Mouse (Mus musculus) frontal cortex, postnatal 25 days (tissue): ENCODE data around the gene Misp.

Source experiments
- DNase-seq, 2 experiments: peaks; one replicate each; pipeline ENCODE4 v3.0.0; 2022; ENCODE audit warnings: low spot score in 2 of 2

The Misp gene

DNA sequence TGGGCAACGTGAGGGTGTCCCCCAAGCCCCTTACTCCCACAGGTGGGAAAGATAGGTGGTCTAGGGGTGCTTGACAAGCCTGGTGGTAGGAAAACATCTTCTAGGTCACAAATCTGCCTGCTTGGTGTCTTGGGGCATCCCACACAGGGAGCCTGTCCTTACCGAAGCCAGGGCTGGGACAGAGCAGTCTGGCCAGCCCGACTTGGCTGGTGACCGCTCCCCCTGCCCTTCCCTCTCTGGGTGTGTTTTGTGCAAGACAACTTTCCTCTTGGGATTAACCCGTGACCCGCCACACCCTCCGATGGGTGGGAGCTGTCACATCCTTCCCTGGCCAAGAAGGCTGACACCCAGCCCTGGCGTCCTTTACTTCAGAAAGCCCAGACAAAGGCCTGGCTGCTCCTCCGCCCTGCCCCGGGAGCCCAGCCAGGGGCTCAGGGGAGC is 26.3 kb upstream of the Misp start:
- no peak for DNase-seq

DNA sequence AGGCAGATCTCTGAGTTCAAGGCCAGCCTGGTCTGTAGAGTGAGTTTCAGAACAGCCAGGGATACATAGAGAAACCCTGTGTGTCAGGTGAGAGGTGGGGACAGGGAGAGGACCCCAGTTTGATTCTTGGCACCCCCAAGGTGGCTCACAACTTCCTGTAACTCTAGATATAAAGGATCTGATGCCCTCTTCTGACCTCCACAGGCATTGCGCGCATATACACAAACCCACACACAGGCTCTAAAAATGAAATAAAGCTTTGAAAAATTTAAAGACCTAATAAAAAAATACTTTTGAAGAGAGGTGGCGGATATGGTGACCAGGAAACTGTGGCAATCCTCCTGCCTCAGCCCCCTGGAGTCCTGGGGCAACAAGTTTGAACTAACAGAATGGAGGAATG is 24.9 kb upstream of the Misp start:
- DNase-seq = no peak

DNA sequence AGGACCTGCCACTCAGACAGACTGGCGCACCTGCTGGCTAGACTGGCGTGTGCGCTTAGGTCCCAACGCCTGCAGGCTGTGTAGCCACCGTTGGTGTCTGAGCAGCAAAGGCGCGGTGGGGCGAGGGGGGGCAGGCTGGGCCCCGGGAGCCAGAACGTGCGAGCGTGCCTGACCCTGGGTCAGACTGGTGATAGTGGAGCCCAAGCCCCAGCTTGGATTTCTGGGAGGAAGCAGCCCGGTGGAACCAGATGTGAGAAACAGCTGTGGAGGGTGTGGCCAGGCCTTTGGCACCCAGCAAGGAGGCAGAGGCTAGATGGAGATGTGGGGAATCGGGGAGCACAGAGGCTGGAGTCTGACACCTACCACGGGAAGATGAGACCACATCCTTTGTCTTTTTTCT is 23.5 kb upstream of the Misp start:
- no peak for DNase-seq

DNA sequence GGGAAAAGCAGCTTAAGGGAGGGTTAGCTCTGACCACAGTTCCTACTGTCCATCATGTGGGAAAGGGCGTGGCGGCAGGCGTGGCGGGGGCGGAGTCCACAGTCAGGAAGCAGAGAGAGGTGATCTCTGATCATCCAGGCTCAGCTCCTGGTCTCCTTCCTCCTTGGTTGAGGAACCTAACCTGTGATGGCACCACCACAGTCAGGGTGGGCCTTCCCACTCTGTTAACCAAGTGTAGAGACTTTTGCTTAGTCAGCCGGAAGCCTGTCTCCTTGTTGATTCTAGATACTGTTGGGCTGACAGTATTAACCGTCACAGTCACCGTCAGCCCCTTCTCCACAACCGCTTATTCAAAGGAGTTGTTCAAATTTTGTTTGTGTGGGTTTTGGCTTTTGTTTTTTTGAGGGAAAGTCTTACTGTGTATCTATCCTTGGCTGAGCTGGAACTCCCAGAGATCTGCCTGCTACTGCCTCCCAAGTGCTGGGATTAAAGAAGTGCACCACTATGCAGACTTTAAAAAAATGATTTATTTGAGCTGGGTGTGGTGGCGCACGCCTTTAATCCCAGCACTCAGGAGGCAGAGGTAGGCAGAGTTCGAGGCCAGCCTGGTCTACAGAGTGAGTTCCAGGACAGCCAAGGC is 22.4 kb upstream of the Misp start:
- DNase-seq = no peak

DNA sequence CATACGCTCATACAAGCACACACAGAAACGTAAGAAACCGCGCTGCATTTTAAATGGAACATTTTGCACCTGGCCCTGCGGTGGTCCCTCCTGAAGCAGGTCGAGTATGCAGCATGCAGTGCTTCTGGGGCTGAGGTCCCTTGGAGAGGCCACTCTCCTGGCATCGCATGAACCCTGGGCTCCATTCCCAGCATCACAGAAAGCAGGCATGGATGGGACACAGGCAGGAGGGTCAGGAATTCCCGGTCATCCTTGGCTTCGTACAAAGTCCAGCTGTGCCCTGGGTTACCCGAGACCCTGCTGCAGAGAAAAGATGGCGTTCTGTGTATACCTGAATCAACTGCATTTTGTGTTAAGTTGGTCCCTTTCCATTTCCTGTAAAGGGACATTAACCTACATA is 20.3 kb upstream of the Misp start:
- no peak for DNase-seq

DNA sequence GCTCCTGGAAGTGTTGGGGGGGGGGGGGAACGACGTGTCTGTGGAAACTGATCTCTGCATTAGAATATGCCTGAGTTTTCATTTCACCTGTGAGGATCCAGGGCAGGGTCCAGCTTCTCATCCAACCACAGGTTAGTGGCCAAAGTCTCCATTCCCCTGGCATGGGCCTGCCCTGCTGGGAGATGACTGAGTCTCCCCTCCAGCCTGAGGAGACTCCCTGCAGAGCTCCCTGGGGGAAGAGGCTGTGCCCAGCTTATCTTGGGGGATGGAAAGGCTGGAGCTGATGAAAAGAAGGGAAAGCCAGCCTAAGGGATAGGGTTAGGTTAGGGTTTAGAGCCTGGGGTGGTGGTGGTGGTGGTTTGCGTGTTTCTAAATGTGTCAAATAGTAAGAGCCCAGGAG is 19.0 kb upstream of the Misp start:
- no peak for DNase-seq

DNA sequence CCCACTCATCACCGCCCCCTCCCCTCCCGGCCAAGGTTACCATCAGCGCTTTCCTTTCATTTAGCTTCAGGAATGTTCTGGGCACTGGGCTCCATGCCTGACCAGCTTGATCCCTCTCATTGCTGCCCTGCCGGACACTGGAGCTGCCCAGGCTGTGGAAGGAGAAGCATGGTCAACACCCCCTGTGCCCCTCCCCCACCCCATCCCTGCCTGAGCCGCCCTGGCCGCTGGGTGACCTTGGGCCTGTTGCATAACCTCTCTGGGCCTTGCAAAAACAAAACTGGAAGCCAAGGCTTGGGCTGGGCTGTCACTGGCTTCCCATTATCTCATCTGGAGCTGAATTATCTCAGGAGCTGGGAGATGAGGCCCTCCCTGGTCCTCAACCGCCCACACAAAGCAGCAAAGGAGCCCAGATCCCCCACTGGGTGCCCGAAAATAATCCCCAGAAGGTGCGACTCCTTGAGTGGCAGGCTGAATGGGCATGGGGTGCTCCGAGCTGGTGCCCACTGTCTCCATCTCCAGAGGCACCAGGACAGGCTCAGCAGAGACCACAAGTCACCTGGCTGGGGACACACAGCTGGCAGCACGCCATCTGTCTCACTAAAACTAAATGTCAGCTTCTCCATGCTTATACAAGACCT is 18.3 kb upstream of the Misp start:
- peak in 1 of 2 experiments; percentile 45 for DNase-seq

DNA sequence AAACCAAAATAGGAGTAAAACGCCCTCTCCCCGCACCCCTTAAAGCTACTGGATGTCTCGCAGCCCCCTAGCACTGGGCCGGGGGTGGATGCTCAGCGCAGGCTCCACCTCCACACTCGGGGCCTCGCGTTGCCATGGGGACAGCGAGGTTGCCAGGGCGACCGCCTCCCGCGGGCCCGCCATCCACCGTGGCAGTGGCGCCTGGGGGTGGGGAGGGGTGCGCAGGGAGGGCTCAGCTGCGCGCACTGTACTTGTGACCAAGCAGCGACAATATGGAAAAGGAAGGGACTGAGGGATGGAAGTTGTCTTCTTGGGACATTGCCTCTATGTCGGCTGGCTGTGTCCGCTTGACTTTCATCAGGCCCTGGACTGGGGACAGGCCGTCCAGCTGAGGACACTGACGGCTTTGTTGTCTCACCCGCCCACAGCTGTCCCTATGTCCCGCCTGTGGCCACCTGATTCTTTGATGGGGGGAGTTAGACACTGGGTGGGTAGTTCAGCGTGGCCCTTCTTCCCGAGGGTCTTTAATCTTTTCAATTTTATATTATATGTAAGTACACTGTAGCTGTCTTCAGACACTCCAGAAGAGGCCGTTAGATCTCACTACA is 17.0 kb upstream of the Misp start:
- DNase-seq = peak; percentile 77 to 86

DNA sequence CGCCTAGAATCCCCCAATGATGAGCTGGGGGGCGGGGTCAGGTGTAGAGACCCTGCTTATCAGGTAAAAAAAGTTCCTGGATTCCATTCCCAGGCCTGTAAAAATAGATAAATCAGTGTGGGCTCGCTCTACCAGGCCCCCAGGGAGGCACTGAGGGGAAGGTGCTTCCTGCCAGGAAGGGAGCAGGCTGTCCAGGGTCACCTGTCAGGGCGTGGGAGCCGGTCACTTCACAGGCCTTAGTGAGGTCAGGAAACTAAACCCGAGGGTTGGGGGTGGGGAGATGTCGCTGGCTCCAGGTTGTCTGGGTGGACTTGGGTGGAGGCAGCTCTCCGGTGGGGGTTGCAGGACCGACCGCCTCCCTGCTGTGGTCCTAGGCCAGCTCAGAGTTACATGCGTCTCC is 15.2 kb upstream of the Misp start:
- no peak for DNase-seq

DNA sequence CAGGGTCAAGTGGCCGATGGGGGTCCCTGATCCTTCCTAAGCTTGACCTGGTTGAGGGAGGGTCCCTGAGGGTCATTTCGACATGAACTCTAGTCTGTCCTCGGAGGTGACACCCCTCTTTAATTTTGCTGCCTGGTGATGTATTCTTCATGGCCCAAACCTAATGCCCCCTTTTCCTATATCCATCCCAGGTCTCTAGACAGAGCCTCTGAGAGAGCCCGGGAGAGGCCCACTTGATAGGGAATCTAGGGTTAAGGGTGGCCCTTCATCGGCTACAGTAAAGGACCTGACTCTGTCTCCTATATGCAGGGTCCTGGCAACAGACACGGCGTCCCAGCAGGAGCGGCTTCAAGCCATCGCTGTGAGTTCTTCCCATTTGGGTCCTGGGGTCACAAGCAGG is 14.5 kb upstream of the Misp start:
- no peak for DNase-seq

DNA sequence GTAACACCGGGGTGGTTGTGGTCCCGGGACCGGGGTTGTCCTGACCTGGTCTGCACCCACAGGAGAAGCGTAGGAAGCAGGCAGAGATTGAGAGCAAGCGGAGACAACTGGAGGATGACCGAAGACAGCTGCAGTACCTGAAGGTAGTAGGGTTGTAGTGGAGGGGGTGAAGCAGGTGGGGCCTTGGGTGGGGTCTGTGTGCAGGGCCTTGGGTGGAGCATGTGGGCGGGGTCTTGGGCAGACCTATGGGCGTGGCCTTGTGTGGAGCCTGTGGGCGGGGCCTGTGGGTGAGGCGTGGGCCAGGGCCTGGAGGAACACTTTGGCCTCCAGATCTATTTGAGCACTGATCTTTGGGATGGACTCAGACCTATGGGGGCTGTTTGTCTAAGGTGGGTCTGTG is 13.8 kb upstream of the Misp start:
- no peak for DNase-seq

DNA sequence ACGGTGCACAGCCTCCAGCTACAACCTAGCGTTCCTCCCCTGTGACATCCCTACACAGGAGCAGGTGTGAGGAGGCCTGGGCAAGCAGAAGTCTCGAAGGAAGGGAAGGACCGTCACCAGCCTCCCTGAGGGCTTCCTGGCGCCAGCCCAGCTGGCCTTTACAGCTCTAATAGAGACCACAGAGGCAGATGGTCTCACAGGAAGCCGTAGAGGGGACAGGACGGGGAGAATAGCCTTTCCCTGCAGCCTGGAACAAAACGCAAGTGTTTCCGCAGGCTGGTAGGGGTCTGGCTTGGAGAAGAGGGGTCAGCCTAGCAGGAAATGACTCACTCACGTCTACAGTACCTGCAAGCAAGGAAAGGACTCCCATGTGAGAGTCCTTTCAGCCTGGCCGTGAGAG is 13.0 kb upstream of the Misp start:
- no peak for DNase-seq

DNA sequence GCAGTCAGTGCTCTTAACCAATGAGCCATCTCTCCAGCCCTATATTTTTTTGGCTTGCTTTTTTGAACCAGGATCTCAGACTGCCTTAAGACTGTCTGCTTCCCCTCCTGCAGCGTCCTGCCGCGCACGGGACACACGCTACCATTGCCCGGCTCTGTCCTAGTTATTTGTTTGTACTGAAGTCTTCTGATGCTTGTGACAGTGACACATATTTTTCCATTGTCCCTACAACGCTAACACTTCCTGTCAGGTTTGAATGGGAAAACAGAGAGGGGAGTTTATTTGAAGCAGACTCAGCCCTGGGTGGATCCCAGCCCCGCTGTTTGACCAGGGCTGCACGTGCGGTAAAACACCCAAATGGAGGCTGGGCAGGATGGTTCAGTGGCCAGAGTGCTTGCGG is 12.1 kb upstream of the Misp start:
- DNase-seq = no peak

DNA sequence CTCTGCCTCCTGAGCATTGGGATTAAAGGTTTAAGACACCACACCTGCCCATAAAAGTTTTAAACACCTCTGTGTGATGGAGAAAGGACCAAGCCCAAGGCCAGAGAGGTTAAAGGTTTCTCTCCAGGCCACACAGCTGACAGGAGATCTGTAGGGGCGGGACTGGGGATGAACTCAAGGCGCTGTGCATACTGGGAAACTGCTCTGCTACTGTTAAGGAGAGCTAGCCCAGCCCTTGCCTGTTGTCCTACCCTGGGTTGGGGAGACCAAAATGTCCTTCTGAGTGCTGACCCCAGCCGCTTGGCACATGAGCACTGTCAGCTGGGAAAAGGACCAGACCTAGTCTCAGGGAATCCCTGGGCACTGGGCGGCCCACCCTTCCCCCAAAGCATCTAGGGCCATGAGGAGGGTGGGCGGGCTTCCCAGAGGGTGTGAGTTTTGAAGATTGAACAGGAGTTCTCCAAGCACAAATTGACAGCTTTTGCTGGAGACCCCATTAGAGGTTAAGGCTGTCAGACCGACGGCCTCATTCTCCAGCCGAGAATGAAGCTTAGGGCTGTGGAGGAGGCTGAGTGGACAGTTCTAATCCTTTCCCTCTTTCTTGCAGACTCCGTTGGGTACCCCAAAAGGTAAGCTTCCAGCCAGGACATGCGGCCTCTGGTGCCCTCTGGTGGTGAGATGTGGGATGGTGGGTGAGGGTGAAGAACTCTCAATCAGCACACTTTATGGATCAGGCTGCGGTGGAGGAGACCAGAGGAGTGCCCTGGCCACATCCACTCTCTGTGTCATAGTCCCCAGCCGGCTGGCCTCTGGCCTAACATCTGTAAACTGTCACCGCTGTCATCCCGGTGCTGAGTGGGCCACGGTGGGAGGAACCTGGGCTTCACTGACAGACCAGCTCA is 8.8 kb upstream of the Misp start:
- peak; percentile 83 to 89 for DNase-seq

DNA sequence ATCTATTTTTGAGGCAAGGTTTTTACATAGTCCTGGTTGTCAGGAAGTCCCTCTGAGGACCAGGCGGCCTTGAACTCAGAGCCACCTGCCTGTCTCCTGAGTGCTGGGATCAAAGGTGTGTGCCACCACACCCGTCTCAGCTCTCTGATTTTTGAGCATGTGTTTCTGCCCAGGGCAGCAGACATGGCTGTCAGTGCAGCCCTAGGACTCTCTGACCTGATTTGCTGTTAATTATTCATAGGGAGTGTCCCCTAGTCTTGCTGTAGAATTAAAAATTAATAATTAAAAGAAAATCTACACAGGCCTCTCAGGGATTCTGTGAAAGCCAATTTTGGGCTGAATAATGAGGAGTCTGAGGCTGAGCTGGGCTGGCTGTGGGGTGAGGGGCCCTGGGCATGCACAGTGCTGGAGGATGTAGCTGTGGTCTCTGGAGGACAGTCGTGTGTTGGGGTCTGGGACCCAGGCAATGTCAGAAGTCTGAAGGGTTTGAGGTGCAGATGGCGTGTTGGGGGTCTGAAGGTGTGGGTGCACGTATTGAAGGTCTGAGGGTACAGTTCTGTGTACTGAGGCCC is 6.4 kb upstream of the Misp start:
- DNase-seq = no peak

DNA sequence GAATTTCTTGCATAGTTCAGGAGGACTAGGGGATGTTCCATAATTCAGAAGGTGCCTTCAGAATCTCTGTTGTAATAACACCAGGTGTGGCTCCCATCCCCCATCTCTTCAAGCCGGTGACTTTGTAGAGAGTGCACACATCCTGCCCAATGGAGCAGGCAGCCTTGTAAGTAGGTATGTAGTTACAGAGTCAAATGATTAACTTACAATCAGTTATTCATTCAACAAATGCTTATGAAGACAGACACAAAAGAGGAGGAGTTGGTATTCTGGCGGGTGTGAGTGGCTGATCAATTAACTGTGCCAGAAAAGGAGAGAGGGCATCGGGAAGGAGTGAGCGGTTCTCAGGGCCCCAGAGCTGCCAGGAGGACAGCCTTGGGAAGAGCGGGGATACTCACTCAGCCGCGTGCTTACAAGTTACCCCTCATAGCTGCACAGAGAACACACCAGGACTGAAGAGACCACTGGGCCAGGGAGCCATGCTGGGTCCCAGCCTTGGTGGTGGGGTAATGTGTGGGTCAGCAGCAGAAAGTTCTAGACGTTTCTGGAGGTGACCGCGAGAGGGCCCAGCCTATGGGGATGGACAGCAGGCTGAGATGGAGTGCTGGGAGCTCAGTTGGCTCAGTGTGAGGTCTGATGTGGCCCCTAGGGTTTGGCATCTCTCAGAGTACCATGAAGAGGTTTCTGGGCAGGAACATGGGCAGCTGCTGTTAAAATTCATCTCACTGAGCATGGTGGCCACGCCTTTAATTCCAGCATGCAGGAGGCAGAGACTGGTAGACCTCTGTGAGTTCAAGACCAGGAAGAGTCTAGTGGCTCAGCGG is 4.9 kb upstream of the Misp start:
- no peak for DNase-seq

DNA sequence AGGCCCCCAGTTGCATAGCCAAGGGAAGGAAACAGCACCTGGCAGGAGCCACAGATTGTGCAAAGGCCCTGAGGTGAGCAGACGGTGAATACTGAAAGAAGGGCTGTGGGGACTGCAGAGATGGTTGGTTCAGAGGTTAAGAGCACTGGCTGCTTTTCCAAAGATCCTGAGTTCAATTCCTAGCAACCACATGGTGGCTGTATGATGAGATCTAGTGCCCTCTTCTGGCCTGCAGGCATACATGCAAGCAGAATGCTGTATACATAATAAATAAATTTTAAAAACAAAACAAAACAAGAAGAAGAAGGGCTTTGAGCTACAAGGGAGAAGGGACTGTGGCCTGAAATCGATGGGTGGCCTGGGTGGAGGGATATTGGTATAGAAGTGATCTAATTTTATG is 3.7 kb upstream of the Misp start:
- no peak for DNase-seq

DNA sequence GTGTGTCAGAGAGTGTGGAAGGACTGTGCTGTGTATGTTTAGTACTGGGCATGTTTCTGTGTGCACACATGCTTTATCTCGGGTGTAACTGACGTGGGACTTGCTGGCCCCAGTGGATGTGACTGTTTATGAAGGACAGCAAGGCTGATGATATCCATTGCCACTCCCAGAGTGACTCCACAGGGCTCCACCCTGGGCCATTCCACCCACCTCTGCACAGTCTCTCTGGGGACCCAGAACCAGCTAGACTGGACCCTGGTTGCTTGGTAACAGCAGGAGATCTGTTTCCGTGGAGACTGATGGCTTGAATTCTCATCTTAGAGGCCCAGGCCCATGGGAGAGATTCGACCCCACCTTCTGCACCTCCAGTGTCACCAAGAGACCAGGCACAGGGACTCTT is 2.6 kb upstream of the Misp start:
- no peak for DNase-seq

DNA sequence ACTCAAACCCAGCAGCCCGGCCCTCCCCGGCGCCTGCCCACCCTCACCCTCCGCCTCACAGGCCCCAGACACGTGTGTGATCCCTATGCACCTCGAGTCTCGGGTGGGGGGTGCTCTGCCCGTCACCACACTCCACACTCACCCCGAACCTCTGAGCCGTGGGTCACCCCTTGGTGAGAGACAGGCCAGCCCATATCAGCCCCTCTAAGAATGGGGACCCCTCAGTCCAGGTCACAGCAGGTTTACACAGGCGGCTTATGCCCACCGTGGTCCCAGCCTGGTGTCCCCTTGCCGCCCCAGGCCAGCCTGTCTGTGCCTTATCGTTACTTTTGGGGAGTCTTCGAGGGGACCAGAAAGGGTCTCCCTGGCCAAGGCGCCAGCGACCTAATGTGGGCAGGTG is 1.2 kb upstream of the Misp start:
- no peak for DNase-seq

DNA sequence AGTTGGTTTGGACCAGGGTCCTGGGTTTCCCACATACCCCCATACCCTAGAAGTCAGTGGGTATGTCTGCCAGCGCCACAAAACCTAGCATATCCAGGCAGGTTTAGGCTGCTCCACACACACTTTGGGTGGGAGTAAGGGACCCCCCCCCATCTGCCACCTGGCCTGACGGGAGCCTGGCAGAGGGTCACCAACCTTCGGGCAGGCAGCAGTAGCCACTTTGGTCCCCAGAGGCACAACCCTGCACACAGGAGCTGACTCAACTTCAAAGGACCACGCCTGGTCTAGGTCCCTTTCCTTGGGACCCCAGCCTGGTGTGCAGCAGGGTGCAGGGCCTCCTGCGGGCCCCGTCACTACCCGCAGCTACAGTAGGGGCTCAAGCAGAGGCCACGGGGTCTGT is 512 bp upstream of the Misp start:
- DNase-seq = no peak

DNA sequence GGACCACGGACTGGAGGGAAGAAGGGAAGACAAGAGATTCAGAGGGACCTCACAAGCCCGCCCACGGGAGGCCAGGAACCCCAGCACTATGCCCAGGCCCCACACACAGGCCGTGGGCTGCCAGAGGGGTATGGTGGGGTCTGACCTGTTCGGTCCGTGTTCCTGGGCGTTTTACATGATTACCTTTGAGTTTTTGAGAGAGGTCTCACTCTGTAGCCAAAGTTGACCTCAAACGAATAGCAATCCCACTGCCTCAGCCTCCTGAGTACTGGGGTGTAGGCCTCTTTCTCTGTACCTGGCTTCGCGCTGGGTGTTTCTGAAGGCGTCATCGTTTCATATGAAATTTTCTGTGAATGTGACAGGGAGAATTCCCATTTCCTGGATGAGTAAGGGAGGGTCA is 942 bp downstream of the Misp start:
- no peak for DNase-seq
